Mouse (Mus musculus) brain, embryonic 14.5 days (tissue): ENCODE results near the gene Mea1.

Experiments used
- CTCF ChIP-seq: fragments of 200-500 bp; IDR thresholded peaks from 2 replicates; pipeline ENCODE4 v1.5.1; 2012; ENCODE audit warnings: inconsistent platforms, mild to moderate bottlenecking, moderate library complexity, borderline replicate concordance; ENCODE audit not compliant: insufficient read depth, insufficient read length; ENCODE audit errors: extremely low read depth
- POLR2A ChIP-seq: fragments of 200-500 bp; IDR thresholded peaks from 2 replicates; pipeline ENCODE4 v1.6.1; 2012; ENCODE audit warnings: mild to moderate bottlenecking, inconsistent platforms, borderline replicate concordance; ENCODE audit not compliant: poor library complexity, insufficient read depth, insufficient read length, severe bottlenecking; ENCODE audit errors: extremely low read depth

DNA sequence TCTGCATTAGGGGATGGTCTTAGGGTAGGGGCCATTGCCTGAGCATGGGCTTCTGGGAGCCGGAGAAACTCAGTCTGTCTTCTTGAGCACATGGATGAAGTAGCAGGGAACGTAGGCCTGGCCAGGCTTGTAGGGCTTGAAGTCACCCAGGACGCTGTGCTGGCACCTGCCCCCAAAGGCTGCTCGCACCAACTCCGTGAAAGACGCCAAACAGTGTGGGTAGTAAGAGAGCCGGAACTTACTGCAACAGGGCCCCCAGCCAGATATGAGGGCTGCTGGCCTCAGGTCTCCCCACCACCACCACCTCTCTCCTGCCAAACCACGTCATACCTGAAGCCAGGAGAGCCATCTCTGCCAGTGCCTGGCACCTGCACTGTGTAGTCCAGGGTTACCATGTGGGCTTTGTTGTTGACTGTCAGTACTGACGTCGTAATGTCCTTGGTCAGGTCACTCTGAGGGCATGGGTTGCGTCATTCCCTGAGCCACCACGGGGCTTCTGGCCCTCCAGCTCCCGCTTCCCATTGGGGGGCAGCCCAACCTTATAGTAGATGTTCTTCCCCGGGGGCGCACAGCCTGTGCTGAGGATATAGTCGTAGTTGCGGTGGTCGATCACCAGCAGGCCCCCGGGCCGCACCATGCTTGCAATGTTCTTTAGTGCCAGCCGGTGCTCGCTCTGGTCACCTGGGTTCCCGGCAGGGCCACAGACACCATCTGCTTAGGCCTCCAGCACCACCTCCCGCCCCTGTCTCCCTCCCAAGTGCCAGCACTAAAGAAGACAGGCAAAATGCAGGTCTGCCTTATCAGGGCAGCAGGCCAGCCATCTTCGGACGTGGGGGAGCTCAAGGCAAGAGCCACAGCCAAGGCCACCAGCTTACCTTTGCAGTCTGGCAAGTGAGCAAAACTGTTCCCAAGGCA, 47.4 kb downstream of the Mea1 start:
- TF ChIP-seq CTCF, result no peak
- TF ChIP-seq POLR2A, result no peak
